23 mouse cellular contexts compared by ENCODE assay signal in the genomic region with DNA sequence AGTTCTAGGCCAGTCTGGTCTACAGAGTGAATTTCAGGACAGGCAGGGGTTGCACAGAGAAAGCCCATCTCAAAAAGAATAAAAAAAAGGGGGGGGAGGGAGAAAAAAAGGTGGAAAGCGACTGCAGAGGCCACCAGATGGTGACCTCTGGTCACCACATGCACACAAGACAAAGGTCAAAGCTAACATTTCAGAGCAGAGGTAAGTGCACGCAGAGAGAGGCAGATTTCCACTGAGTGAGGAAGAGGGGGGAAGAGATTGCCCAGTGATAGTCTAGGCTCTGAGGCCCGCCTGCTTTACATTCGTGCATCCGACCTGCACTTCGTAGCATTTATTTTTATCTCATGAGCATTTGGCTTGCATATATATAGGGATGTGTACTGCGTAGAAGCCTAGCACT. TPM values are rescaled to one million over a fixed set of nuclear protein-coding genes. Genes with fewer than 3 reads are reported as not detected.
A peak's percentile ranks its signal among the peaks of the same experiment; 100 is the strongest.
DNase-seq lines count a peak whose midpoint lies in the region; ATAC-seq and TF ChIP-seq lines count a peak whose summit lies in the region.
"Had no signal": no experiment of that assay in that cellular context is flagged by ENCODE, and none has a peak within 500 bp of the region (broad histone marks: within the 10 kb centered on the region; RNA-seq: fewer than 3 reads in every experiment).

No protein-coding gene starts in this region.

- DNase-seq in liver, adult 2 months (ENCODE audit: extremely low read depth, low read depth, low spot score), result peak; percentile 87
- DNase-seq in liver, result no peak
- no peak for DNase-seq in adrenal gland, postnatal 4 days (ENCODE audit: low spot score in 2 of 2)
- DNase-seq: adrenal gland, adult 2 months; adrenal gland, postnatal 25 days; cerebellum, adult 2 months; cerebellum, postnatal 10 days; gastrocnemius, postnatal 14 days; heart, adult 2 months; heart, postnatal 4 days had no signal

- H3K79me2 ChIP-seq in liver, adult 2 months (ENCODE audit: control insufficient read depth, insufficient read depth, low read length), result peaks cover 20% of the 10 kb centered on the region; the same call in 1 of the 2 replicates

- peaks cover 32% of the 10 kb centered on the region for H3K4me1 ChIP-seq in liver, adult 2 months (ENCODE audit: control insufficient read depth, insufficient read depth, low read length)
- peaks cover 28% of the 10 kb centered on the region for H3K4me1 ChIP-seq in liver, embryonic 12.5 days
- H3K4me1 ChIP-seq in liver, embryonic 15.5 days (replicated peaks), result peaks cover 28% of the 10 kb centered on the region
- H3K4me1 ChIP-seq in forebrain, embryonic 16.5 days (replicated peaks; ENCODE audit: control insufficient read depth, insufficient read depth, low read length), result no peaks in the 10 kb centered on the region
- H3K4me1 ChIP-seq in forebrain, embryonic 15.5 days, result no peaks in the 10 kb centered on the region
- H3K4me1 ChIP-seq: forebrain, embryonic 13.5 days had no signal

- peak overlapping the region; percentile 29; the same call in 1 of the 2 replicates for H3K9ac ChIP-seq in liver, adult 2 months (ENCODE audit: low read depth, low read length)
- H3K9ac ChIP-seq in liver, embryonic 12.5 days, result no peak overlapping the region
- no peak overlapping the region for H3K9ac ChIP-seq in liver, embryonic 15.5 days
- H3K9ac ChIP-seq in forebrain, embryonic 16.5 days (replicated peaks; ENCODE audit: low read depth, low read length), result no peak overlapping the region
- no peak overlapping the region for H3K9ac ChIP-seq in forebrain, embryonic 15.5 days (replicated peaks)
- H3K9ac ChIP-seq: forebrain, embryonic 13.5 days; hindbrain, embryonic 14.5 days had no signal

- no peaks in the 10 kb centered on the region for H3K36me3 ChIP-seq in liver, adult 2 months (ENCODE audit: control insufficient read depth, insufficient read depth, low read length)
- H3K36me3 ChIP-seq in liver, embryonic 12.5 days, result no peaks in the 10 kb centered on the region
- no peaks in the 10 kb centered on the region for H3K36me3 ChIP-seq in liver, embryonic 15.5 days (replicated peaks)
- H3K36me3 ChIP-seq in forebrain, embryonic 16.5 days (ENCODE audit: control insufficient read depth, insufficient read depth), result no peaks in the 10 kb centered on the region
- H3K36me3 ChIP-seq in forebrain, embryonic 15.5 days, result no peaks in the 10 kb centered on the region
- H3K36me3 ChIP-seq: embryonic facial prominence, embryonic 10.5 days had no signal

- no peak for TF ChIP-seq CTCF in liver, adult 2 months (IDR thresholded peaks at IDR 0.05; ENCODE audit: low read depth, low read length)

- peak overlapping the region; percentile 90 for H3K27ac ChIP-seq in liver, adult 2 months (replicated peaks; ENCODE audit: insufficient read depth, low read depth, low read length)
- H3K27ac ChIP-seq in liver, embryonic 12.5 days, result peak overlapping the region; percentile 59
- H3K27ac ChIP-seq in liver, embryonic 15.5 days (replicated peaks), result peak overlapping the region; percentile 69
- H3K27ac ChIP-seq in forebrain, embryonic 16.5 days (ENCODE audit: low read length), result no peak overlapping the region
- no peak overlapping the region for H3K27ac ChIP-seq in forebrain, embryonic 15.5 days (replicated peaks)
- H3K27ac ChIP-seq: forebrain, embryonic 13.5 days; hindbrain, embryonic 14.5 days had no signal

- H3K9me3 ChIP-seq in liver, embryonic 12.5 days (replicated peaks), result no peaks in the 10 kb centered on the region
- H3K9me3 ChIP-seq in liver, embryonic 15.5 days (replicated peaks), result no peaks in the 10 kb centered on the region
- H3K9me3 ChIP-seq in forebrain, embryonic 16.5 days (ENCODE audit: control insufficient read depth, low read length), result no peaks in the 10 kb centered on the region
- no peaks in the 10 kb centered on the region for H3K9me3 ChIP-seq in forebrain, embryonic 15.5 days
- H3K9me3 ChIP-seq: embryonic facial prominence, embryonic 10.5 days; forebrain, embryonic 13.5 days had no signal

- no peak overlapping the region for H3K4me2 ChIP-seq in liver, embryonic 12.5 days
- peak overlapping the region; percentile 19 for H3K4me2 ChIP-seq in liver, embryonic 15.5 days
- H3K4me2 ChIP-seq in forebrain, embryonic 16.5 days (ENCODE audit: low read length), result no peak overlapping the region
- H3K4me2 ChIP-seq in forebrain, embryonic 15.5 days (replicated peaks), result no peak overlapping the region
- H3K4me2 ChIP-seq: forebrain, embryonic 13.5 days; heart, embryonic 11.5 days; hindbrain, embryonic 14.5 days had no signal

- WGBS in liver, adult 2 months, result 38% methylated on average over 7 of the region's 7 CpGs
- WGBS in liver, embryonic 12.5 days (ENCODE audit: insufficient replicate concordance), result 67% methylated on average over 7 of the region's 7 CpGs
- 67% methylated on average over 7 of the region's 7 CpGs for WGBS in liver, embryonic 15.5 days (ENCODE audit: insufficient replicate concordance)
- 88% methylated on average over 7 of the region's 7 CpGs for WGBS in forebrain, embryonic 16.5 days
- 87% methylated on average over 7 of the region's 7 CpGs for WGBS in forebrain, embryonic 15.5 days

- TF ChIP-seq POLR2A in liver, adult 2 months (IDR thresholded peaks at IDR 0.05; ENCODE audit: extremely low read depth, insufficient read depth, low read length), result no peak

- H3K4me3 ChIP-seq in liver, adult 2 months (ENCODE audit: insufficient read depth, low read depth, low read length), result no peak overlapping the region
- H3K4me3 ChIP-seq in liver, embryonic 12.5 days, result no peak overlapping the region
- H3K4me3 ChIP-seq in liver, embryonic 15.5 days (replicated peaks), result no peak overlapping the region
- no peak overlapping the region for H3K4me3 ChIP-seq in forebrain, embryonic 16.5 days (replicated peaks; ENCODE audit: low read length)
- no peak overlapping the region for H3K4me3 ChIP-seq in forebrain, embryonic 15.5 days
- H3K4me3 ChIP-seq: embryonic facial prominence, embryonic 10.5 days; forebrain, embryonic 13.5 days; heart, adult 2 months had no signal

- no peaks in the 10 kb centered on the region for H3K27me3 ChIP-seq in liver, adult 2 months (ENCODE audit: control insufficient read depth, insufficient read depth, low read length)
- no peaks in the 10 kb centered on the region for H3K27me3 ChIP-seq in liver, embryonic 12.5 days (replicated peaks)
- H3K27me3 ChIP-seq in liver, embryonic 15.5 days, result no peaks in the 10 kb centered on the region
- no peaks in the 10 kb centered on the region for H3K27me3 ChIP-seq in forebrain, embryonic 16.5 days (replicated peaks; ENCODE audit: control insufficient read depth, insufficient read depth, low read length)
- no peaks in the 10 kb centered on the region for H3K27me3 ChIP-seq in forebrain, embryonic 15.5 days
- H3K27me3 ChIP-seq: forebrain, embryonic 13.5 days had no signal

- ATAC-seq in liver, embryonic 12.5 days, result peak; percentile 44; the same call in 1 of the 2 replicates
- peak; percentile 50; the same call in 1 of the 2 replicates for ATAC-seq in liver, embryonic 15.5 days (ENCODE audit: insufficient read depth)
- no peak for ATAC-seq in forebrain, embryonic 16.5 days
- ATAC-seq in forebrain, embryonic 15.5 days (replicated peaks), result no peak
- ATAC-seq: forebrain, embryonic 13.5 days had no signal

RNA-seq across cellular contexts. Expression of a gene that starts 14.5 kb away (rescaled TPM):
- 7.9 and 13.5 TPM in 2 replicates for total RNA-seq in liver, adult 2 months (2014; rRNA removed)
- polyA plus RNA-seq in liver, adult 2 months (2012; rRNA removed), result 3.2 and 3.9 TPM in 2 replicates
- 4.8 and 5.2 TPM in 2 replicates for polyA plus RNA-seq in liver, embryonic 12.5 days (2016; fragmentation: Nextera tagmentation; extraction: Ambion mirVana)
- polyA plus RNA-seq in liver, embryonic 15.5 days (2015; fragmentation: Nextera tagmentation; extraction: Ambion mirVana), result 2.6 and 2.9 TPM in 2 replicates
- 8.8 and 10.0 TPM in 2 replicates for polyA plus RNA-seq in forebrain, embryonic 16.5 days (2015; fragmentation: Nextera tagmentation; extraction: Ambion mirVana)
- total RNA-seq in adrenal gland, postnatal 4 days (2021), result 10 to 100 TPM; 21.6 to 24.8 TPM
- 8.9 and 9.2 TPM in 2 replicates for polyA plus RNA-seq in forebrain, embryonic 15.5 days (2015; fragmentation: Nextera tagmentation; extraction: Ambion mirVana)

RNA-seq across cellular contexts. Expression of a gene that starts 17.7 kb away (rescaled TPM):
- total RNA-seq in liver, adult 2 months (2014; rRNA removed), result 8.5 and 10.0 TPM in 2 replicates
- polyA plus RNA-seq in liver, adult 2 months (2012; rRNA removed), result 16.0 and 17.0 TPM in 2 replicates
- 34.2 and 36.4 TPM in 2 replicates for polyA plus RNA-seq in liver, embryonic 12.5 days (2016; fragmentation: Nextera tagmentation; extraction: Ambion mirVana)
- 20.9 and 23.2 TPM in 2 replicates for polyA plus RNA-seq in liver, embryonic 15.5 days (2015; fragmentation: Nextera tagmentation; extraction: Ambion mirVana)
- polyA plus RNA-seq in forebrain, embryonic 16.5 days (2015; fragmentation: Nextera tagmentation; extraction: Ambion mirVana), result 52.6 and 55.6 TPM in 2 replicates
- total RNA-seq in adrenal gland, postnatal 4 days (2021), result 10 to 100 TPM; 26.1 to 27.4 TPM
- polyA plus RNA-seq in forebrain, embryonic 15.5 days (2015; fragmentation: Nextera tagmentation; extraction: Ambion mirVana), result 65.9 and 68.6 TPM in 2 replicates

RNA-seq across cellular contexts. Expression of a gene that starts 37.5 kb away (rescaled TPM):
- total RNA-seq in liver, adult 2 months (2014; rRNA removed), result not detected in 2 replicates
- polyA plus RNA-seq in liver, adult 2 months (2012; rRNA removed), result 0.02 TPM in 1 of 2 replicates, not detected in the other
- polyA plus RNA-seq in liver, embryonic 12.5 days (2016; fragmentation: Nextera tagmentation; extraction: Ambion mirVana), result not detected in 2 replicates
- not detected in 2 replicates for polyA plus RNA-seq in liver, embryonic 15.5 days (2015; fragmentation: Nextera tagmentation; extraction: Ambion mirVana)
- polyA plus RNA-seq in forebrain, embryonic 16.5 days (2015; fragmentation: Nextera tagmentation; extraction: Ambion mirVana), result not detected in 2 replicates
- total RNA-seq in adrenal gland, postnatal 4 days (2021), result not detected
- polyA plus RNA-seq in forebrain, embryonic 15.5 days (2015; fragmentation: Nextera tagmentation; extraction: Ambion mirVana), result not detected in 2 replicates
- total RNA-seq: adrenal gland, adult 2 months; adrenal gland, postnatal 25 days; gastrocnemius, adult 18-20 months; gastrocnemius, postnatal 14 days; heart, adult 2 months; heart, postnatal 4 days had no signal
- polyA plus RNA-seq: adrenal gland, adult 2 months; cerebellum, adult 2 months; embryonic facial prominence, embryonic 10.5 days; embryonic facial prominence, embryonic 14.5 days; forebrain, embryonic 13.5 days; frontal cortex, adult 2 months; gonadal fat pad, adult 2 months; heart, adult 2 months; heart, embryonic 11.5 days; heart, postnatal 0 days; hindbrain, embryonic 14.5 days had no signal

Comparison
In these comparisons a context has a peak if more than half of its experiments do, and no peak if none do; other contexts are left out.
1. H3K27ac ChIP-seq: peak in liver, adult 2 months (single experiment), liver, embryonic 12.5 days (single experiment) and liver, embryonic 15.5 days (single experiment); none in forebrain, embryonic 16.5 days (single experiment) and forebrain, embryonic 15.5 days (single experiment).
2. ATAC-seq: peak in liver, embryonic 12.5 days (single experiment) and liver, embryonic 15.5 days (single experiment); none in forebrain, embryonic 16.5 days (single experiment) and forebrain, embryonic 15.5 days (single experiment).